Mouse (Mus musculus) urinary bladder, postnatal 4 days (tissue): Measurements from ENCODE around the gene Mrrf.

Experiments
- DNase-seq, 2 experiments: peaks; one replicate each; pipeline ENCODE4 v3.0.0; 2021 to 2022; ENCODE audit warnings: low spot score in 2 of 2

Mrrf gene

DNA sequence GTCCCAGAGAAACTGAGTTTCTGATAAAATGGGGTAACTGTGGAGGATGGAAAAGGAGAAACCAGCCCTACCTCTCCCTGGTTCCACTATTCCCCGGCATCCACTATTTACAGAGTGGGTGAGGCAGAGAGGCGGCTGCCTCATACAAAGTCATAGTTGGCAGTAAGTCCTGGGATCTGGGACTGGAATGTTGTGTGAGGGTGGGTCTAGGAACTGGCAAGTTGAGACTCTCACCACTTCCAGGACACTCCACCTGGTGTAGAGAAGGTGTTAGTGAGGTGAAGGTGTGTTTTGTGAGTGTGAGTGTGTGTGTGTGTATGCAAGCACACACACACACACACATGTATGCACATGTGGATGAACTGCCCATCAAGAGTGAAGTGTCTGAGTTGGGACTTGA lies 64.6 kb downstream of the Mrrf start:
- DNase-seq: no peak

DNA sequence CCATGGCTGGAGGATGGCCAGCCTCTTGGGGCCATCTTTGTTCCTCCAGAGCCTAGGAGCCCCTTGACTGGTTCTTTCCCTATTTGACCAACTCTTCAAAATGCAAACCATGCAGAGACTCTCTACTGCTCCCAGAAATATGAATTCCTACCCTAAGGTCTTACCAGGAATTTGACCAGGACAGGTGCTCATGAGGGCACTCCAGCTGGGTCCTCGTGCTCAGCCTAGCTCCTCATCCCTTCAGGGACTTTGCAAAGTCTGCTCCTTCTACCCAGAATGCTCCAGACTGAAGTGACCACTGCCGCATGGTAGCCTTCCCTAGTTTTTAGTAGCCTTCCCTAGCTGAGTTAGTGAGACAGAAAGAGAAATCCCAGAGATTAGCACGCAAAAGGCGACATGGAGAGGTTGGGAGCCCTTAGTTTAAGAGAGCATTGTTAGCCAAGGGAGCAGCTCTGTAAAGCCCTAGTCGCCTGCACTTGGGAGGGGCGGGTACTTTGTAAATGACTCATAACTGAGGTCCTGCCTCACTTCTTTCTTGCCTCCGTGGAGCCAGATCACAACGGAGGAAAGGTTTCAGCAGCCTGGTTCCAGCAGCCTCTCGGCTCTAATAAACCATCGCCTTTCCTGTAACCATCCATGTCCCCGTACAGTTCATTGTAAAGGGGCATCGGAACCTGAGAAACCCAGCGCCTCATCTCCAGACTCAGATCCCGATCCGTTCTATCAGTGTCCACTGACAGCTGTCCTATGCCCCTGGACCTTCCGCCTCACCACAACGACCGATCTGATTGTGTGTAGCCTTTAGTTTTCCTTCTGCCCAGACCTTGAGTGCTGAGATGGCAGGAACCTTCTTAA lies 65.8 kb downstream of the Mrrf start:
- no peak for DNase-seq

DNA sequence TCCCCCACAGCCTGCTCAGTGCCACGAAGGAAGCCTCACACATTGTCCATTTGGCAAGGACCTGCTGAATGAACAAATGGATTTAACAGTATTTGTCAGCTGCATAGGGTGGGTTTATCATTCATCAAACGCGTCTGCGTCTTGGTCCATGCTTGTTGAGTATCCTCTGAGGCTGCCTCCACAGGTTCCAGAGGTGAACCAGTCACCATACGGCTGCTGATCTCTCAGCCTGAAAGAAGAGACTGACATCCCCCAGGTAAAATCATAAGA lies 66.4 kb downstream of the Mrrf start:
- DNase-seq: no peak

DNA sequence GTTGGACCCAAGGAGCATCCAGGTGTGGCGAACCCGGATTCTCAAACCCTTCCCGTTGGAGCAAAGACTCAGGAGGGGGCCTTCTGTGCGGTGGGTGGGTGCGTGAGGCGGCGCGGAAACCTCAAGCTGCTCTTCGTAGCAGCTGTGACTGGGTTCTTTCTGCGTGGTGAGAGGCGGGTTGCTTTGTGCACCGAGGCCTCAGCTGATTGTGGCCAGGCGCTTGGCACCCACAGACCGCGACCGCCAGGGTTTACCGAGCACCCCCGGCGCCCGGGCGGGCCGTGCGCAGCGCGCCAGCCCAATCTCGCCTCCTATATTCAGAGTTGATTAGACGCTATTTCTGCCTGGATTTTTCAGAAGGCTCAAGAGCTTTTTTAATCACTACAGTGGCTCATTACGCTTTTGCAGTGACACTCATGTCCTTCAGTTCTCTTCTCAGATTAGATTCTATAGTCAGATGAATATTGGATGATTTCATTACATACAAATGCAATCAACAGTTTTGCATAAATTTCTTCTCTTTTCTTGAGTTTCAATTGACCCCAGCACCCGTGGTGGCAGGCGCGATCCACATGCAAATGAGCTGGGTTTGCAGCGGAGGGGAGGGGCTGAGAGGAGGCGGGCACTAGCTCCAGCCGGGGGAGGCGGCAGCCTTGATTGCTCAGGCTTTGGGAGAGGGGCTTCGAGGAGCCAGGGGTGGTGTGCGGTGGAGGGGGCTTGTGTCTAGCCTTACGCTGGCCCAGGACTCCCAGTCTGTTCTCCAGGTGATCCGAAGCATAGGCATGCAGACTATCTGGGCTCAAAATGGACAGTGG lies 67.0 kb downstream of the Mrrf start:
- DNase-seq: no peak

DNA sequence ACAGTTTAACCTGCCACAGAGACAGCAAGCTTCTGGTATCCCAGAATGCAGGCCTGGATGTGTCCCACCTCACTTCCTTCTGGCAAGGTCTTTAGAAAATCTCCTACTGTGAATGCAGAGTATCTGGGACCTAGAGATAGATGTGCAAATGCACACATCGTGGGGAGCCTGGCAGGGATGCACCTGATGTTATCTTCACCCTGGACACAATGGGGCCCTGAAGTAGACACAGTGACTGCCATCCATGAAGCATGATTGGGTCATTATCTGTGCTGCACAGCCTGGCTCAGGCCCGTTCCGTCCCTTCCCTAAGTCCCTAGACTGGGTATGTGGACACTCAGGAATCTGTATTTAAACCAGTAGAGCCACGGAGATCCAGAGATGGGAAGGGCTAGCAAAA lies 68.4 kb downstream of the Mrrf start:
- DNase-seq: no peak

DNA sequence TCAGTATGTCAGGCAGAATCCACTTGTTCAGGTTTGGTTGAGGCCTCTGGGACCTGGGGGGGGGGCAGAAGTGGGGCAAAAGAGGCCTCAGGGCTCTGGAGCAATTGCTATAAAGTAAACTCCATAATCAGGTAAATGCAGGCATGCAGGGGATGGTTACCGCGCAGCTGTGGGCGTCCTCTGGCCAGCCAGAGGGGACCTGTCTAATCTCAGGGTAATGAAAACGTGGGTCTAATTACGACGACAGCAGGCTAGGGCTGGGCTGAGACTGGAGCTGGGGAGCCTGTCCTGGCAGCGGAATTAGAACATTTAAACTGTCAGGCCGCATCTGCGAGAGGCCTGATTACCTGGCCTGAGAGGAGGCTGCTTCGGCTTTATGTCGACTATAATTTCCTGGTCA lies 70.9 kb downstream of the Mrrf start:
- DNase-seq: no peak

DNA sequence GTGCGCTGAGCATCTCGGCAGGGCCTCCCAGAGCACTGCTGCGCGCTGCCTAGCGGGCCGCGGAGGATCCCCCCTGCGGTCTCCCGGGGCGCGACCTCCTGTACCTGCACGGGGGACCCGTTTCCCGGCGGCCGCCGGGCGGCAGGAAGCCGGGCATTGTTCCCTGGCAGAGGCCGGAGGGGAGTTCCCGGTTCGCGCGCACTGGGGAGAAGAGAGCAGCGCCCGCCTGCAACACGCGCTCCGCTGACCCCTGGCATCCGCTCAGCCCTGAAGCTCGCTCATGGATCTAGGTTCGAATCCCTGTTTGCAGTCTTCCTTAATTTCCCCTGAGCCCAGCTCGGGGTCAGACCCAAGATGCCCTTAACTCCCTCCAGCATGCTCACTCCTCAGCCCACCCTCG lies 74.6 kb downstream of the Mrrf start:
- no peak for DNase-seq

DNA sequence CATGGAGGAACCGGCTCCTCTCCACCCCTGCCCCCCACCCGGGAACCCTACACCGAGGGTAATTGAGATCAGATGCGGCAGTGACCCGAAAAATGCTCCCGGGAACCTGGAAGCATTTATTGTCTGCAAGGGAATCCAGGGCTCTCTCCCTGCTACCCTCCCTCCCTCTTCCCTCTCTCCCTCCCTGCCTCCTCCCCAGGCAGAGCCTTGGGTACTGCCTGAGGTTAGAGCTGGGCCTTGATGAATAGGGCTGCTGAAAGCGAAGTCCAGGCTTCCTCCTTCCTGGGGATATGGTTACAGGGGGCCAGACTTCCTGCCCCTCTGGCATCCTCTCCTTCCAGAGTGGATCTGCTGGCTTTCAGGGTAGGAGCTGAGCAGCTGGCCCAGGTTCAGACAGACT lies 75.6 kb downstream of the Mrrf start:
- DNase-seq: no peak

DNA sequence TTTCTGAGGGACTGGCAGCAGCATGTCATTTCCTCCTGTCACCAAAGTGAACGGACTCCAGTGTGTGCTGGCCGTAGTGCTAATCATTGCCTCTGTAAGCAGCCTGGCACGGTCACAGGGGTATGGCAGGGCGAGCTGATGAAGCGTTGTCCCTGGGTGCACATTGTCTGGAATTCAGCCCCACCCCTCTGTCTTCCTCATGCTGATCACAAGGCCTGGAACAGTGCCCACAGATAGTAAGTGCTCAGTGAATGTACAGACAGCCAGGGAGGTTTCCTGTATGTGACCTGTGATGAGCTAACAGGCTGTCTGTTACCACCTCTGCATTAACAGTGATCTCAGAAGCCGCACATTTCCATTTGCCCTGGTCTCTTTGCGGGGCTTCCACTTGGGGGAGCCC lies 76.9 kb downstream of the Mrrf start:
- DNase-seq: no peak

DNA sequence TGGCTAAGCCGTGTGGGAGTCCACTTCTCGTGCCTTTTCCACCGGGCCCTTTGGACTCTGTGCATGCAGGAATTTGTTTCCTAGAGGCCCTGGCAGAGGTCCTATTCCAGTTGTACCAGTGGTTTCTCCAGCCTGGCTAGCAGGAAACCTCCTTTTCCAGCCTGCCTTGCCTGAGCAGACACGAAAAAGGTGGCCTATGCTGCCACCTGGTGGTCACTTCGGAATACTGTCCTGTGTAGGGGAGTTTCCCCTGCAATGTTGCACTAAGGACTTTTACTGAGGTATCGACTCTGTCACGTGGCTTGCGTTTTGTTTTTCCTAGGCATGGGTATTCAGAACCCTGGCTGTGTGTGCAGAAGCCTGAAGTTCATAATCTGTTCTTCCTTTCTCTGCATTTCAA lies 77.8 kb downstream of the Mrrf start:
- DNase-seq: peak; percentile 75 to 87

DNA sequence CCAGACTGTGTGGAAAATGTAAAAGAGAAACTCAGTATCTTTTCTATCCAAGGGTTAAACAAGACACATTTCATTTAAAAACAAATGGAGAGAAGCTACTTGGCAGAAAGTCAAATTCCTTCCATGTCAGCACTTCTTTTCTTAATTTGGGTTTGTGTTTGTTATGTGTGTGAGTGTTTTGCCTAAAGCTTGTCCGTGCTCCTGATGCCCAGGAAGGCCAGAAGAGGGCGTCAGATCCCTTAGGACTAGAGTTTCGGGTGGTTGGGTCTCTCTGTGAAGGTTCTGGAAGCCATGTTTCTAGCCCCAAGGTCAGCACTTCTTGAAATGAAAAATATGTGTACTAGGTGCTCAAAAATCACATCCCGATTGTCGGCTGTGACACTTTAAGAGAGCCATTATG lies 78.2 kb downstream of the Mrrf start:
- no peak for DNase-seq

DNA sequence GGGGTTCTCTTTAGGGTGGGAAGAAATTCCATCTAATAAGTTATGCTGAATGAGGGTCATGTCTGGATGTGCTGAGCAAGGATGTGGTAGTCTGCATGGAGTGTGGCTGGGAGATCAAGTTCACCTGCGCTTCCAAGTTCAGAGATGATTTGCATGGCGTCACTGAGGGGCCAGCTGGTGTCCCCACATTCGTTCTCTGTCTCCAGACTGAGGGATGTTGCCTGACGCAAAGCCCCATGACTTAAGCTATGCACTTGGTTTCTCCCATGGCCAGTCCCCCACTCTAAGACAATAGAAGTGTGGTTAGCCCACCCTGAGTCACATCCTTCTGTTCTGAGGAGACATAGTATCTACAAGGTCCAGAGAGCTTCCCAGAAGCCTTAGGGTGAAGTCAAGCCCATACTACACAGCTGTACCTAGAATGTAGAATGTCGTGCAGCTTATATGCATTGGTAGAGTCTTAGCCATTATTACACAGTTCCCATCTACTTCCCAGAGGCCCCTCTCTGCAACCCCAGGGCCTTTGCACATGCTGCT lies 79.1 kb downstream of the Mrrf start:
- no peak for DNase-seq

DNA sequence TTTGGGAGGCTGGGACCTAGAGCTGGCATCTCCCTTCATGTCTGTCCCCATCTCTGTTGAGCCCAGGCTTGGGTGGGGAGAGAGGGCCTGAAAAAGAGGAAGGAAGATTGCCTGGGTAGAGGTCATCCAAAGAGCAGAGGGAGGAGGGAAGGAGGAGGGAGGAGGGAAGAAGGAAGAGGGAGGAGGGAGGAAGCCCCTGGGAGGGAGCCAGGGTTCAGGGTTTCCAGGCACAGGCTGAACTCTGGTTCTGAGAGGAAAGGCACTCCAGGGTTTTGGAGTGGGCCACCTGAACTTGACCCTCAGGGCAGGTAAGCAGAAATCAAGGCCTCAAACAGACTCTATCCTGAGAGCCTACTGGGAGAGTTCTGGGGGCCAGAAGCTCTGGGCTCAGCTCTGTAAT lies 80.4 kb downstream of the Mrrf start:
- no peak for DNase-seq

DNA sequence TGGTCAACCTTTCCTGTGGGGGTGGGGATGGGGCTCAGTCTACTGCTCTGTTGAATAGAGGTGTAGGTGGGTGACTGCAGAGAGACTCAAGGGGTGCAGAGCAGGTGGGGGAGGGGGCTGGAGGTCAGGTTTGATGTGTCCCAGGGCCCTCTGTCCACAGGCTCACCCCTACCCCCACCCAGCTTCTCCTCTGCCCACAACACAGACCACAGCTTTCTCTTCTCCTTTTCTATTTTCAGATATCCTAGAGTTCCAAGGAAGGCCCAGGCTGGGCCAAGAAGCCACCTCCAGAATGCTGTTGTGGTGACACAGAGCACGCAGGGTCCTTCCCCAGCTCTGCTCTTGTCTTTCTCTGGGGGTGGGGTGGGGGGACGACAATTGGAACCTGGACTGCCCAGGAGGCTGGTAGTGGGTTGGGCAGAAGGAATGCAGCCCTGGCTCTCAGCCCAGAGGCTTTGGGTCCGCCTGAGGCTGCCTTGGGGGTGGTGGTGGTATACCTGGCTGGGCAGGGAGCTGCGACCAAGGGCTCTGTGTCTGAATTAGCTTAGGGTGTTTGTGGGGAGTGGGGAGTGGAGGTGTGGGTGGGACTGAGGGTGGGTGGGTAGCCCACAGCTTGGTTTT lies 80.9 kb downstream of the Mrrf start:
- DNase-seq: peak in 1 of 2 experiments; percentile 33

DNA sequence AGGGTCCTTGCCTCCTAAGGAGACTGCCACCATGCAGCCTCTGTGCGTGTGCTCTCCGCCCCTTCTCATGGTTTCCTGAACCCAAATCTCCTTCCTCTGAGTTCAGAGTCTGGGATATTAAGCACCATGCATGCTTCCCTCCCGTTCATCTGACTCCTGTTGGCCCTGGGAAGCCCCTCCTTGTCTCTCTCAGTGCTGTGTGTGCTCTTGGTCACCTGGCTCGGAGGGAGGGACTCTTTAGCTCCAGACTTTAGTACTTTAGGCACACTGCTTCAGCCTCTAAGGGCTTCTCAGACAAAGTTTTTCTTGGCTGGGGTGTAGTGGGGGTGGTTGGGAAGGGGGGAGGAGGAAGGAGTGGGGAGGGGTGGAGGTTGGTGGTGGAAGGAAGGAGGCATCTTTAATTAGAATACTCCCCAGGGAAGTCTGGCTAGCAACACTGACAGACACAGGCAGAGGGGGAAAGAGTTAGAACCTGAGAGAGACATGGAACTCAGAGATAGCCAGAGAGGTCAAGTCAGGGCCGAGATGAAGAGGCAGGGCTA lies 81.6 kb downstream of the Mrrf start:
- DNase-seq: no peak

DNA sequence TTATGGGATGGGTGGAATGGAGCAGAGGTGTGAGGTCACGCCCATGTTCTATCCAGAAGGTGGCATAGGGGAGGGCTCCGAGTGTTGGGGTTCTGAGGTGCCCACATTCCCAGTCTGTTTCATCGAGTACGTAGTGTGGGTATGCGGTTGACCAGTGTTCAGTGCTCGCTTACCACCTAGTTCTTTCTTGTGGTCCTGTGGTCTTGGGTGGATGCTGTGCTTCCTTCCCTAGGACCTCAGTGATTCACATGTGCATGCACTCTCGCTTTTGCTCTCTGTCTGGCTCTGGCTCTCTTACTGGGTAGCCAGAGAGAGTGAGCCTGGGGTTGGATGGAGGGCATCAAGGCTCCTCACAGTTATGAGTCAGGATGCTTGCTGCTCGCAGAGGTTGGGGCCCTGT lies 83.9 kb downstream of the Mrrf start:
- no peak for DNase-seq

DNA sequence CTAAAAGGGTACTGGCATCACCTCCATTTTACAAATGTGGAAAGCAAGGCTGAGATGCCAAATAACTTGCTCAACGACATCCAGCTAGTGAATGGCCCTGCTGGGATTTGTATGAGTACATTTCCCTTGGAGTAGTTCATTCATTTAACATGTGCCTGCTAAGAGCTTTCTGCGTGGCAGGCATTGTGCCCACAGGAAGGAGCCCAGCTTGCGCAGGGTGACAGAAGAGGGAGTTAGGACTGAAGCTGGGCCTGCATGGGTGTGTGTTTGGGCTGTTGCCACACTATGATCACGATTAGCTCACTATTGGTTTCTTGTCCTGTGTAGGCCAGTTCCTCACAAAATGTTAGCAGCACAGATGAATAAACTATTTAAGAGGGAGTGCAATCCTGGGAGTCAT lies 84.7 kb downstream of the Mrrf start:
- DNase-seq: no peak

DNA sequence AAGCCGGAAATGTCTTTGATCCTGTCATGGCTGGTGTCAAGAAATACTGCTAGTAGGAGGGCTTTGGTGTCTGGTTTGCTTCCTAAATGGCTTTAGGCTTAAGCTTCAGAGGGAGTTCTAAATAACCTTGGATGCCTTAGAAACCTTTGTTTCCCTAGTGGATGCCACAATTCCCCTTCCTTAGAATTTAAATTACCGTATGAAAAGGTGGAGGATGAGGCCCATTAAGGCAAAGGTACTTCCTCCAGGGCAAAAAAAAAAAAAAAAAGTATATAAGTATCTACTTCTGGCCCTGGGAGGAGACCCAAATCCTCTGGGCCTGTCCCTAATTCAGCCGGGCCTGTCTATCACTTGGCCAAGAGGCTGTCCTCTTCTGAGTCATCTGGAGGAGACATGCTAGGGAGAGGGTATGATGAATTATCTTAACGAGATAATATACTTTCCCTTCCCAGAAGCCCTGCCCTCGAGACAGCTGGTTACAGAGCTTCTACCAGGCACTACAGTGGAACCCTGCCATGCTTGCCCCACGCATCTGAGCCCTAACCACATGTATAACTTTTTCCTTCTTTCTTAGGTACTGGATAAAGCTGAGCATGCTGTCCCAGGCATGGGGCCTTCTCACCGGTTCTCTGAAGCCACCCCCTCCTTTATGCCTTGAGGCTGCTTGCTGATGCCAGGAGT lies 86.1 kb downstream of the Mrrf start:
- DNase-seq: no peak

DNA sequence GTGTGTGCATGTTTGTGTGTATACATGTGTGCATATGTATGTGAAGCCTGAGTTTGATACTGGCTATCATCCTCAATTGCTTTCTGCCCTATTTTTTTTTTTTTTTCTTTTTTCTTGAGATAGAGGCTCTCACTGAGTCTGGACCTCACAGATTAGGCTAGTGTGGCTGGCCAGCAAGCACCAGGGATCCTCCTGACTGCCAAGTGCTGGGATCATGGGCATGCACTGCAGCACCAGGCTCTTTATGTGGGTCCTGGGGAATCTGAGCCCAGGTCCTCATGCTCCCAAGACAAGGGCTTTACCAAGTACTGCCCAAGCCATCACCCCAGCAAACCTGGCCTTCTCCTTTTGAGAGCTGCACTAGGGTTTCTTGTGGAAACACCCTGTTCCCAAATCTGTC lies 87.2 kb downstream of the Mrrf start:
- no peak for DNase-seq

DNA sequence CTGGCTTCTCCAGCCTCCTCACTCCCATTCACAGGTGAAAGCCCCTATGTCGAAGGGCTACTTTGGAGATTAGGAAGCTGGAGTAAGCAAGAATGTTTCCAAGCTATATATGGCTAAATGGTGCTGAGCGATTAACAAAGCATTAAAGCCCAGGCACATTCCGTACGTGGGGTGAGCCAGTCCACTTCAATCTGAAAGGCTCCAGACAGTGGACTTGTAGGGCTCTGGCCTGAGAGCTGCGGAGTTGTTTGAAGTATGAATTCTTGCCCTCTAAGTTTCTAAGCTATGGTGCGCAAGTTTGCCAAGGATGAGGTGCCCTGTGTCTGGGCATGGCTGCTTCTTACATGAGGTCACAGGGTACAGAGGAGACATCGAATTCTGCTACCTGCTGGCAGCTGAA lies 88.0 kb downstream of the Mrrf start:
- DNase-seq: no peak

DNA sequence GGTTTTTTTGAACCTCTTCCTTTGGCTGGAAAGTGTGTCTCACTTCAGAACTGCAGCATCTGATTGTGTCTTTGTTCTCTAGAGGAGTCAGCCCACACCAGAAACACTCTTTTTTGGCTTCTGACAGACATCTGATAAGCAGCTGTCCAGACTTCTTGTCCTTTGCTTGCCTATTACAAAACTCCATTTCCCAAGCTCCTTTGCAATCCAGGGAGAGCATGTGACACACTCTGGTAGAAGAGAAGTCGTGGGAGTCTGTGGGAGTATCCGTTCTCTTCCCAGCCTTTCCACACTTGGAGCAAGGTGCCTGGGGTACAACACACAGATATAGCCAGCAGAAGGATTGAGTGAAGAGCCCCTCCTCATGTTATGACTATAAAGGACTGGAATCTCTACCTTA lies 88.4 kb downstream of the Mrrf start:
- no peak for DNase-seq

DNA sequence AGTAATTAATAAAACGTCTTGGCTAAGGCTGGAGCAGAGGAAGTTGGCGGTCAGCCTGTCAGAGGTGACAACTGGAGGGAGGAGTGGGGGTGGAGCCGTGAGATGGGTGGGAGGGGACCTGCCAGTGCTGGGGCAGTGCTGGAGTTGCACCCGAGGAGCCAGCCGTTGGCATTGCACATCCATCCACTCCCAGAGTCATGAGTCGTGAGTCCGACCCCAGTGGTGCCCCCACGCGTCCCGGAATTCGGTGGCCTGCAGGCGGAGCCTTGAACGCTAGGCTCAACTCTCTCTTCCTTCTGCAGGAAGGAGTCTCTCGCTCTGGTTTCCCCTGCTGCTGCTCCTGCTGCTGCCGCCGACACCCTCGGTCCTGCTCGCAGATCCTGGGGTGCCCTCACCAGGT lies 94.2 kb downstream of the Mrrf start, which contains the start of gene Ptgs1:
Ptgs1 (plus strand) TSS at position 61 of the 400 bp plus-strand sequence.
- peak in 1 of 2 experiments; percentile 41 for DNase-seq
